Mouse (Mus musculus) MEL-GATA-1-ER (cell line): ENCODE data around the gene Cacna1b.

Experiments used
- DNase-seq: peaks from one replicate; pipeline ENCODE4 v3.0.0-alpha.2; 2012; ENCODE audit warnings: low read depth; ENCODE audit errors: extremely low read depth

The Cacna1b gene

DNA sequence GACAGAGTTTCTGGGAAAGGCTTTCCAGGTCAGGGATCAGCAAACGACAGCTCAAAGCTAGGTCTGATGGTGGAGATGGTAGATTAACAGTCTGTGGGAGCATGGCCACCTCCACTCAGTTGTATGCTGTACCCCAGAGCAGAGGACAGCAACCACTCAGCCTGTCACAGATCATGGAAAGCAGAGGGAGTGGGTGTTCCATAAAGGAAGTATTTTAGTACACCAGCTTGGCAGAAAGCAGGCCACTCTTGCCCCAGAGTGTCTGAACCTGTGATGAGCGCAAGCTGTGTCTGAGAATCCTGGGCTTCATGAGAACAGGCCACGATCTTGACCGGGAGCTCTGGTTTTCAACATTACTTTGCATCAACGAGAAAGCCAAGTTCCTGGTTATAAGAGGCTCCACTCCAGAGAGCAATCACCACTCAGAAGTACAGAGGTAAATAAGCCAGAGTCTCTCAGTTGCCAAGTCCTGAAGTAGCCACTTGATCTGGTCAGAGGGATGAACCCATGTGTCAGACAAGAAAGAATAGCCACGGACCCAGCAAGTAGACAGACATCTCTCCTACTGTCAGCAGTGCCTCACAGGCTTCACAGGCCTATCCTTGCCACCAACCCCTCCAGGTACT, 103.7 kb downstream of the Cacna1b start:
- DNase-seq: no peak

DNA sequence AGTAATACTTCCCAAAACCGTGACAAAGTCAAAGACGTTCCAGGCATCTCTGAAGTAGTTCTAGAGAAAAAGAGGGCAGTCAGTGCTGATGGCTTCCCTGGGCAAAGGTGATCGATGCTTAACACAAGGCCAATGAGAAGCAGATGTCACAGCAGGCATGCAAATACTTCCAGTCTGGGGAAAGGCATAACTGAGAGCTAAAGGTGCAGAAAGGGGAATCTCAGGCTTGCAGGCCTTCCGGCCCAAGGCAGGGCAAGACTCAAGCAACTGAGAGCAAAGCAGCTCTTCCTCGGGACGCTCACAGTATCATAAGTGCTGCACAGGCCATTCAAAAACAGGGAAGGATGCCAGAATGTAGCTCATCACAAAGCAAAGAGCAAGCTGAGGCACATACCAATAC, 114.4 kb downstream of the Cacna1b start:
- DNase-seq: no peak

DNA sequence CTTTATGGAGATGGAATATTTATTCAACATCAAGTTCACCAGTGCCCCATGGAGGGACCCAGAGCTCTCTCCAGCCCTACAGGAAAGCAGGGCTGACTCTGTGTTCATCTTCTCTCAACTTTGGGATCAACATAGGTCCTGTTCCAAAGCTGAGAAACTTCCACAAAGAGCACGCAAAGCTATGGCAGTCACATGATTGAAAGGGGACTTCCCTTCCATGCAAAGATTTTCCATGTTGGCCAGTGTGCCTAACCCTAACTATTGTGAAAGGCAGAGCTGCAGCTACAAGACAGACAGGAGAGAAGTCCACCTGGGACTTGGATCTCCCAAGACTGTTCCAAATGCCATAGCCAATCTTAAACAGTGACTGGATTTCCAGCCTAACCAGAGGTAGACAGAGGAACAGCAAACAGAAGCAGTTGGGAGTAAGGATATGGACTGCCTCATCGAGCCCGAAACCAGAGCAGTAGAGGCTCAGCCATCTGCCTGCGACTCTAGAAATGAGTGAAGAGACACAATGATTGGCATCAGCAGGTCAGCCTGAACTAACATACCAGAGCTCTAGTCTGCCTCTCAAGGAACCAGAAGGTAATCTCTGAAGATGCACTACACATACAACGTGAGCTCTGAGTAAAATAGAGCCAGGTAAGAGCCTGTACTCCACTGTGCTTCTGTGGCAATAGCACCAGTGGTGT, 116.4 kb downstream of the Cacna1b start:
- no peak for DNase-seq

DNA sequence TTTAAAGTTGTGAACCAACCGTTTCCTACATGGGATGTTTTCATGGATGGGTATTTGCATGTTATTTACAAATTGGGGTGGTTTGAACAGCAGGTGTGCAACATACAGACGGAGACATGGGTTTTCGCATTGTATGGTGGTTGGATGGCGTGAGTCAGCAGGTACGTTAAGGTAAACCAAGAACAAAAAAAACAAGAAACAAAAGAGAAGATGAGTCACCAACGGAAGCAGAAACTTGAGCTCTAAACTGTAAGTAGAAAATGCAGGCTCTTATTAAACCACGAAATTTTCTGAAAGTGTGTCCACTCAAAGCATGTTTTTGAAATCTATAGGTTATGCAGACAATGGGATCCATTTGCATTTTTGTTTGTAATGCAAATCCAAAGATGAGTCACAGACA, 120.1 kb downstream of the Cacna1b start:
- DNase-seq: no peak

DNA sequence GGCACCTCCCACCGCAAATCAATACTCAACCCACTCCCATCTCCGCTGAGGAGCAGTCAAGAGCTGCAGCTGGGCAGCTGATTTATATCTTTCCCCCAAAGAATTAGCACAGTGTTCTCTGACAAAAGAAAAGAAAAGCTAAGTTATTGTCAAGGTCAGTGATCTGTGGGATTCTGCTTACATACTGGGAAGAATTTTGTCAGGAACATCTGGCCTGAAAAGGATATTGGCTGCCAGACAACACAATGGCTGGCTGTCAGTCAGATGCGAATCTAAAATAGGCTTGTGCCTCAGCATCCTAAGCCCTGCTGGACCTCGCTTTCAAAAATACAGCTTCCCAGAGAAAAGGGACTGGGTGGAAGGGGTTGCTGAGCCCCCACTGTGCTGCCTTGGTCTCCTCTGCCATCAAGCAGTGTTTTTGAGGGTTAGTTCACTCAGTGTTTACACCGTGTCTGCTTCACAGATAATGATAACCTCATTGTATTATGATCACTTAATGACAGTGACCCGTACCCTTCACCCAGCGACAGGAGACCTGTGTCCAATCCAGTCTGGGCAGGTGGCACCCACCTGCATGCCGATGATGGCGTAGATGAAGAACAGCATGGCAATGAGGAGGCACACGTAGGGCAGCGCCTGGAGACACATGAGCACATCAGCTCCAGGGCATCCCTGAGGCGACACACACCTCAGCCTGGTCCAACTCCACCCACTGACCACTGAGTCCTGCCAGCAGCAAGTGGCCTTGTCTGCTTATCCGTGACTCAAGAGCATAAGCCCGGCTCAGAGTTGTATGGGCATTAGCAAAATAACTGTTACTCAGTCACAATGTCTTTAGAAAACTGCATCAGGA, 124.6 kb downstream of the Cacna1b start:
- DNase-seq: no peak

DNA sequence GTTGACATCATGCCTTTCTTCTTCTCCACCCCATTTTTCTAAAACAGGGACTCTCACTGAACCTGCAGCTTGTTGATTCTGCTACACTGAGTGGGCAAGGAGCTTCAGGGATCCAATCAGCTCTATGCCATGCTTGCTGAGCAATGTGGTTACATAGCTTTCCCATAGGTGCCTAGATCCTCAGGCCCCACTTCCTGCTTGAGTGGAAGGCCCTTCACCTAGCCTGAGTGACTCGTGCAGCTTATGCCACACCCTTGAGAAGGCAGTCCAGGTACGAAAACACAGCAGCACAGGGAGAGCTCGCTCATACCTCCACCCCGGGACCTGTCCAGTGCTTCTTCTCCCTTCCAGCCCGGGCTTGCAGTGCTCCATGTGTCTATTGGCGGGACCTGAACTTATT, 129.3 kb downstream of the Cacna1b start:
- DNase-seq: no peak

DNA sequence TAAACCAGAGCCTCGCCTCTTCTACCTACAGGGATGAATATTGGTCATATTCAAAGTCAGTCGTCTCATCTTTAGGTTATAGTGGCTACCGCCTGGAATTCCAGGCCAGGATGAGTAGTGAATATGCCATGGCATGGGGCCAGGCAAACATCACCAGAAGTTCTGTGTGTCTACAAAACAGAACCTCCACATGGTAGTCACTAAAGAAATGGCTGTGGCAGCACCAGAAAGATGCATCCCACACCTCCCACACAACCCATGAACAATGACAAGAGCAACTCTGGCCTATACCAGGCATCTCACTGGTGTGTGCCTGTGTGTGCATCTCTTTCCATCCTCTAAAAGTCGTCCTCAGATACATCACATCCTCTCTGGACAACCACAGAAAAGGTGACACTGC, 145.8 kb downstream of the Cacna1b start:
- no peak for DNase-seq

DNA sequence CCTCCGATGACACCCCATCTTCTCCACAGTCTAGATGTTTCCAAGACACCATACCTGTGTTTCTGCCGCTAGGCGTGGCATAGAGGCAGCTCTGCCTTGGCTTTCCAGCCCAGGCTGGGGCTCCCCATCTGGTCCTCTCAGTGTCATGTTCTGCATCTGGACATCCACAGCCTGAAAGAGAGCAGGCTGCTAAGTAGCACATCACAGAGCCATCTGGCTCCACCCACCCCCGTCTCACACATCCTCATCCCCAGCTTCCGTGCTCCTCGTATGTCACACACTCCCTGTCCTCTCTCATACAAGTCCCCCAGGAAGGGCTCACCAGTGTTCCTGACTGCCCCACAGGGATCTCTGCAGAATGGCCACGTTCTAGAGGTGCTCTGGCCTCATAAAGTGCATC, 153.2 kb downstream of the Cacna1b start:
- no peak for DNase-seq

DNA sequence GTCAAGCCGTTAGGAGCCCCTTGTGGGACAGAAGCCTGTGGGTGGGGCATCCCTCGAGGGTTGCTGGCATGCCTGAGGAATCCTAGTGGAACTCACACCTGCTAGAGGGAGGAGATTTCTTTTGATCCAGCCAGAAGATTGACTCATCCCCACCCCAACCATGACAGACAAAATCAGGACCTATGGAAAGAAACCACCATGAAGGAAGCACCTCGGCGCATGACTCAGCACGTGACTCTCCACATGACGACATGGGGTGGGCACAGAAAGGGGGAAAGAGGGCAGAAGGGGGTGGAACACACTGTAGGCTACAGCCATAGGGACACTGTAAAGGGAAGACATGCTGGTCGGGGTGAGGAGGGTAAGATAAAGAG, 154.2 kb downstream of the Cacna1b start:
- no peak for DNase-seq

DNA sequence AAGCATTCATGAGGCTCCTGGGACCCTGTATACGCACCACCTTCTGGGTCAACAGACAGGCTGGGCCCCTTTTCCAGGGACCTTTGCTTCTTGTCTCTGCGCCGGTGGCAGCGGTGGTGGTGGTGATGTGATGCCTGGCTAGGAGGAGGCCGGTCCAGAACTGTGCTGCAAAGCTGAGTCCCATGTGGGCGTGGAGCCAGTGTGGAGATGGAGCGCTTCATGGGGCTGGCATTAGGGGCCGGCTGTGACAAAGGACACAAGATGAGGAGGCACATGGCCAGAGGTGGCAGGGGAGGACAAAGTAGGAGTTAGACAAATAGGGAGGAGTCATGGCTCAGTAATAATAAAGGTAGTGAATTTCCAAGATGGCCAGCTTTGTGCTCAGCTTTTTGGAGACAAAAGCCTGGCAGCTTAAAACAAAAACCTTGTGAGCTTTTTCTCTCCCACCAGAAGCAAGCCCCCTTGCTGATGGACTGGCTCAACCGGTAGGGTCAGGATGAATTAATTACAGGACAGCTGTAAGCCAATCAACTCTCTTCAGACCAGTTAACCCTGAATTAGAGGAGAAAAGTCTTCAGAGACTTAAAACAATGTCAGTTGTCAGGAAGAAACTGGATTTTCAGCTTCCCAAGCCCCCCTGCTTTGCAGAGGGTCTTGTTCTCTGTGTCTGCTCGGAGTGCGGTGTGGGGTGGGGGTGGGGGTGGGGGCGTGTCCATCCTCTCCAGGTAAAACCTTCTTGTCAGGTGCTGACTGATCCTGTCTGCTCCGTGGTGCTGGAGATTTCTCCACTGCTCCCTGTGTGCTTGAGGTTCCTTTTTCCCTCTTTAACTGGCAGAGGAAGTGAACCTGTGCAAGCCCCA, 154.8 kb downstream of the Cacna1b start:
- DNase-seq: no peak

DNA sequence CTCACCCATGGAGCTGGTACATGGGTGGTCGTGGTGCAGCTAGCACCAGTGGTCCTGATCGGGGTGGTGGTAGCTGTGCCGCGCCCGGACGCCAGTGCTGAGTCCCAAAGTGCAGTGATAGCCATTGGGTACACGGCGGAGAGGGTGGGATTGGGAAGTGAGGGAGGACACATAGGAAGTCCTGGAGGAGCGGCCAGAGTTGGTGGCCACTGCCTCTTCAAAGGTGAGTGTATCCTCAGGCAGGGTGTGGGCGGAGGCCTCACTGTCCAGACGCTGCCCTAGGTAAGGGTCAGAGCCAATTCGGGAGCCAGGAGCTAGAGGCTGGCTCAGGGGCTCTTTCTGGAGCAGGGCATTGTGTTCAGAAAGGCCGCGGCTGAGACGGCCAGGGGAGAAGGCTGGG, 156.4 kb downstream of the Cacna1b start:
- DNase-seq: no peak

DNA sequence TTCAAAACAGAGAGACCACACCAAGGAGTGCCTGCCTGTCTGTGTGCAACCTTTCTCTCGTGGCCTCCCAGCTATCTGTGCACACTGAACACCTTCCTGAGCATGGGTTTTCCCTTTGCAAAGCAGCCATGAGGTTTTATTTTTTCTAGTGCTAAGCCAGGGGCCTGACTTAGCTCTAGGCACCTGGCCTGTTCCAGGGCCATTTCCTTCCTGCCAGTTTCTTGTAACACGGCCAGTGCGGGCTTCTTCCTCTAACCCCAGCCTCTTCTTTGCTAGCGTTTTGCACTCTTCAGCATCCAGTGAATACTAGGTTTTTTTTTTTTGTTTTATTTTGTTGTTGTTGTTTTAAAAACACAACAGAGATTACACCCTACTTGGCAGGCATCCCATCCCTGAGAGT, 157.9 kb downstream of the Cacna1b start:
- DNase-seq: no peak

DNA sequence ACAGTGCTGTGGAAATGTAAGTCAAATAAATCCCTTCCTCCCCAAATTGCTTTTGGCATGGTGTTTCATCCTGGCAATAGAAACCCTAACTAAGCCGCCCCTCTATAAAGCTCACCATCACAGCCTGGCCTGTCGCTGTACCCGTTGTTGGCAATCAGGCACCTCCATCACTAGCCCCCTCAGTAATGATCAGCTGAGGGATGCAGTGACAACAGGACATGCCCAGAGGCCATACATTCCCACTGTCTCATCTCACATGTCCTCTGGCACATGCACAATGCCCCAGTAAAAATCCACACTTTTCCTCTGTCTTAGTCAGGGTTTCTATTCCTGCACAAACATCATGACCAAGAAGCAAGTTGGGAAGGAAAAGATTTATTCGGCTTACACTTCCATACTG, 173.5 kb downstream of the Cacna1b start:
- no peak for DNase-seq

DNA sequence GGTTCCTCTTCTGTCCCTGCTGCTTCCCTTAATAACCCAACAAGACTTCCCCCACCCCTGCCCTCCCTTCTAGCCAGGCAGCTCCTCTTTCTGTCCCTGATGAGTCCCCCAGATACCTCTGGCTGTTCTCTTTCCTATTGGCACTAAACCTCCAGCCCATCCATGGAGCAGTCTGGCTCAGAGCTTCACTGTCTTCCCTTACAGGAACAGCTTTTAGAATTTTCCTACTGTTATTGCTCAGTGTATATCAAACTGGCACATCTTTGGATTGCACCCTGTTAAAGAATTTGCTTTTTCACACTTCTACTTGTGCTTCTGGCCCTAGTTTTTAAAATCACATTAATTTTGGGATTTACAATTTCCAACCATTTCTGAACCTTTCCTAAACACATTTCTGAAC, 175.0 kb downstream of the Cacna1b start:
- no peak for DNase-seq

DNA sequence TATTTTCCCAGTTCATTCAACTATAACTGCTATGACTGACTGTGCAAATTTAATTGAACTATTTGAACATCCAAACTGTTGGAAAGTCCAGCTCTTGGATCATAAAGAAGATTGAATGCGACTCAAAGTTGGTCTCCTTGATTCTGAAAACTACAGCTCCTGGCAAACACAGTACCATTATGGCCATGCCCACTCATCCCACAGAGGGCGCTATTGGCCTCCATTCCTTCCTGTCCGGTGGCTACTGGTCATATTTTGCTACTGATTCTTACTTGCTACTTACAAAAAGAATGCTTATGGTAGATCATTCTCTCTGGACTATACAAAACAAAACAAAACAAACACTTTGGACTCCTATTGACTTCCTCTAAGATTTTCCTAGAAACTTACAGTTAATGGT, 188.3 kb downstream of the Cacna1b start:
- no peak for DNase-seq

DNA sequence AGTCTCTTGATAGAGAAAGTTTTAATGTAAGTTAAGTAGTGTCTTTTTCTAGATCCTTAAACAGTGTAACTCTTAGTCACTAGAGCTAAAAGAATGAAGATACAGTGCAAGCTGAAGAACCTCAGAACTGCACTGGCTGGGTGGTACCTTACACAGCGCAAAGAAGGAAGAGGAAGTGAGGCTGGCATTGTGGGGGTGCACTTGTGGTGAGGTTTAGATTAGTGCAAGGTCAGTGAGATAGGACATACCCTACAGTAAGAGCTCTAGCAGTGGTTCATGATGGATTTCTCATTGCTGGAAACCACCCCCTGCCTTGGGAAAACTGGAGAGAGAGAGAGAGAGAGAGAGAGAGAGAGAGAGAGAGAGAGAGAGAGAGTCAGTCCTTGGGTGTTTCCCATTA, 192.0 kb downstream of the Cacna1b start:
- no peak for DNase-seq

DNA sequence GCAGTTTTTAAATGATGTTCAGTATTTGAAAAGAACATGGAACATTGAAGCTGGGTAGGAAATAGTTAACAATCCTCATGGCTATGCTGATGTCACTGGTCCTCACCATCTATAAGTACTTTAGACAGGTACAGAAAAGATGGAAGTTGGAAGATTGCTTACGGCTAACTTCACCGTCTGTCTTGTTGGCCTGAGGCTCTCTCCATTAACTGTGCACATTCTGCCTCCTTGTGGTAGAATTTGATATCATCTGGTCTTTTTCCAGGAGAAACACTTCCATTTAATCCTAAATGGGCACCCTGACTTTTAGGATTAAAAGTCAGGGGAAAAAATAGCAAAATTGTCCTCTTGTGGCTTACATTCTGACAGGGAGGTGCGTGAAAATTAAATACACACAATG, 194.4 kb downstream of the Cacna1b start:
- no peak for DNase-seq

DNA sequence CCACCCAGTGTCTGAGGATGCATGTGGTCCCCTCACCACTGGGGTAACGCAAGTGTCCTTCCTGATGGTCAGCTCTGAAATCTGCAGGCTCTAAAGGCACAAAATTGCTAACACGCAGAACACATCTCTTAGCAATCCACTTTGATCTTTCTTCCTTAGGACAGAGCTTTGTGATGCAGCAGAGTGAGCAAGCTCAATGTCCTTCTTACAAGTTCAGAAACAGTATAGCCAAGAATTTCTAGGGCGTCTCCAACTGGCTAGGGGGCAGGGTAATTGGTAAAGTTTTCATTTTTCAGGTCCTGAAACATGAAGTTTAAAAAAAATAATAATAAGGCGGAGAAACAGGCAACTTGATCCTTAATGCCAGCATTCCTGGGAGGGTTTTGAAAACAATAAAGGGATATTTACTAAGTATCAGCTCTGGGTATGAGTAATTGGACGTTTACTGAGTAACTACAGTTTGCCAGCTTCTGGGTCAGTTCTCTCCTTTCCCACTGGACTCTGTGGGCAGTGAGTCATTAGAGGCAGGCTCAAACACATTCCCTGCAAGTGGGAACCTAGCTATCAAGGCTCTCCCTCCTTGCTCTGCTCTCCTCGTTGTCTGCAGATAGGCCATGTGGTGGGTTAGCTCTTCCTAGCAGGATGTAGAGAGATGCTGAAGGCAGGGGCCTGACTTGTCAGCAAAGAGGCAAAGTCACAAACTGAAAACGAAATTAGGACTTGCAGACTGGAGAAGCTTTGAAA, 200.2 kb downstream of the Cacna1b start:
- DNase-seq: no peak

DNA sequence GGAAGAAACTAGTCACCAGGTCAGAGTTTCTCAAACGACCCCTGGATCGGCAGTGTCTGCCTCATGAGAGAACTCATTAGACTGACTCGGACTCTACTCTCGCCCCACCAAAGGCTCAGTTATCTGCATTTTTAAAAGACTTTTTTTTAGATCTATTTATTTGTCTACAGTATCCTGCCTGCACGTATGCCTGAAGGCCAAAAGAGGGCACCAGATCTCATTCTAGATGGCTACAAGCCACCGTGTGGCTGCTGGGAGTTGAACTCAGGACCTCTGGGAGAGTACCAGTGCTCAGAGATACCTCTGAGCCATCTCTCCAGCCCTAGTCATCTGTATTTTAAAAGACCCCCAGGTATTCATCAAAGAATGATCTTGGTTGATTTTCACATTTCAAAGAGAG, 201.0 kb downstream of the Cacna1b start:
- DNase-seq: no peak

DNA sequence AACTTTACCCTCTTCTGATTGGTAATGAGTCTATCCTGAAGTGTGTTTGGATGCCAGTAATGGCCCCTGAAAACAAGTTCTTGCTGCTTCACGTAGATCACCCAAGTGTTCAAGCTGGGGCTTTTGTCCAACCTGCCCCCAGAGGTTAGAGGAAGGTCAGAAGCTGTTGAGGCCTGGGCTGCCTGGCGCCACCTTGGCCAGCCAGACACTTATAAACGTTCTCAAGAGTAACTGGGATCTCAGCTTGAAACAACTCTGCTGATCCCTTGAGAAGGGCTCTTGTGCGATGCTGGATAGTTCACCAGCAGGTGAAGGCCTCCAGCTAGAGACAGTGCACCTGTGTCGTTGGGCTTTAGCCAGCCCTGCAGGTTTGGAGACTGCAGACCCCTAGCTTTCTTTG, 202.8 kb downstream of the Cacna1b start:
- DNase-seq: no peak

DNA sequence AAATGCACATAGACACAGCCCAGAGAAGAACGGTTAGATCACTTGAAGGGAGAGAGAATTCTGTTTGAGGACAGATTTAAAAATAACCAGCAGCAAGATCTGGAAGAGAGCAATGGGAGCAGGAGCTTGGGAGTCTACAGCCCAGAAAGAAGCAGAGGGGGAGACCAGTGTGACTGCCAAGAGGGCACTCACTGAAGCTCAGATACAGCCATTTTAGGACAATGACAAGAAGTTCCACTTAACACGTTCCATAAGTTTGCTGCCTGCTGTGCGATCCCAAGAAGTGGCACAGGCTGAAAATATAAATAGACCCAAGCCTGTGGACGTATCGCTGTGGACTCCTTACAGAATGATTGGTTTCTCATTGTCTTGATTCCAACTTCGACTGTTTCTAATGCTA, 206.6 kb downstream of the Cacna1b start:
- DNase-seq: no peak
